Mouse (Mus musculus) naive thymus-derived CD4-positive, alpha-beta T cell, adult 2 months (primary cell): ENCODE data around the gene Adk.
"Not testable (repeated sequence)": the region's sequence is repeated elsewhere in the genome, so short reads cannot be mapped to it uniquely, and the experiment has no call there.

Experiments used
- DNase-seq: peaks from one replicate; pipeline ENCODE4 v3.0.0-alpha.2; 2011; ENCODE audit warnings: low read depth

Gene Adk

GRCm38 (mm10) chr14:21065490-21066162, 13.3 kb downstream of the Adk start:
- no peak for DNase-seq

- DNase-seq: peak; percentile 14
Observed at GRCm38 (mm10) chr14:21069594-21069993, 17.2 kb downstream of the Adk start.

- no peak for DNase-seq
Observed at GRCm38 (mm10) chr14:21073981-21074380, 21.6 kb downstream of the Adk start.

GRCm38 (mm10) chr14:21074398-21075320, 22.3 kb downstream of the Adk start:
- DNase-seq: no peak

GRCm38 (mm10) chr14:21075751-21076500, 23.6 kb downstream of the Adk start:
- peak; percentile 91 for DNase-seq

GRCm38 (mm10) chr14:21076501-21077194, 24.3 kb downstream of the Adk start:
- DNase-seq: no peak

- DNase-seq: peak; percentile 13
Observed at GRCm38 (mm10) chr14:21077939-21078338, 25.6 kb downstream of the Adk start.

GRCm38 (mm10) chr14:21078511-21078910, 26.1 kb downstream of the Adk start:
- peak; percentile 65 for DNase-seq

GRCm38 (mm10) chr14:21082823-21083222, 30.4 kb downstream of the Adk start:
- no peak for DNase-seq

GRCm38 (mm10) chr14:21085666-21086065, 33.3 kb downstream of the Adk start:
- no peak for DNase-seq

GRCm38 (mm10) chr14:21086106-21086505, 33.7 kb downstream of the Adk start:
- DNase-seq: no peak

- no peak for DNase-seq
Observed at GRCm38 (mm10) chr14:21086827-21087351, 34.5 kb downstream of the Adk start.

- DNase-seq: no peak
Observed at GRCm38 (mm10) chr14:21087390-21088060, 35.2 kb downstream of the Adk start.

- DNase-seq: no peak
Observed at GRCm38 (mm10) chr14:21088731-21089130, 36.4 kb downstream of the Adk start.

GRCm38 (mm10) chr14:21090400-21090799, 38.0 kb downstream of the Adk start:
- no peak for DNase-seq

- DNase-seq: no peak
Observed at GRCm38 (mm10) chr14:21090930-21091486, 38.6 kb downstream of the Adk start.

GRCm38 (mm10) chr14:21094161-21094560, 41.8 kb downstream of the Adk start:
- DNase-seq: not testable (repeated sequence)

- no peak for DNase-seq
Observed at GRCm38 (mm10) chr14:21096279-21096678, 43.9 kb downstream of the Adk start.

- no peak for DNase-seq
Observed at GRCm38 (mm10) chr14:21096689-21097088, 44.3 kb downstream of the Adk start.

- no peak for DNase-seq
Observed at GRCm38 (mm10) chr14:21099371-21099770, 47.0 kb downstream of the Adk start.

GRCm38 (mm10) chr14:21100876-21101275, 48.5 kb downstream of the Adk start:
- DNase-seq: no peak
